Mouse (Mus musculus) MEL (cell line): Measurements from ENCODE around the gene Spop. TPM values are rescaled to one million over a fixed set of nuclear protein-coding genes. Genes with fewer than 3 reads are reported as not detected.
A peak's percentile ranks its signal among the peaks of the same experiment; 100 is the strongest.

Experiments used
- DNase-seq: peaks from one replicate; pipeline ENCODE4 v3.0.0; 2011; ENCODE audit warnings: low read depth, low spot score
- H3K27ac ChIP-seq: 2 replicates; pipeline ENCODE4 v1.5.1; 2012; ENCODE audit warnings: low read depth, mild to moderate bottlenecking, control low read depth, low read length, moderate library complexity; ENCODE audit not compliant: control insufficient read depth
- H3K27me3 ChIP-seq, 2 experiments: fragments of 150-350 bp in 1 of 2; sonication (generic) in 1 of 2; 2 replicates each; pipeline ENCODE4 v1.6.1; 2012; ENCODE audit warnings: low read length in 2 of 2, mild to moderate bottlenecking in 2 of 2, improper control_type of control experiment in 1 of 2, moderate library complexity in 1 of 2; ENCODE audit not compliant: insufficient read depth in 2 of 2, control insufficient read depth in 1 of 2
- H3K36me3 ChIP-seq, 2 experiments: 2 replicates each; pipeline ENCODE4 v1.6.1; 2012 to 2014; ENCODE audit warnings: low read length in 2 of 2, improper control_type of control experiment in 1 of 2, inconsistent platforms in 1 of 2, mild to moderate bottlenecking in 1 of 2; ENCODE audit not compliant: insufficient read depth in 2 of 2, control insufficient read depth in 1 of 2
- H3K4me1 ChIP-seq, 2 experiments: fragments of 150-350 bp in 1 of 2; sonication (generic) in 1 of 2; 2 replicates each; pipeline ENCODE4 v1.6.1; 2012; ENCODE audit warnings: low read length in 2 of 2, improper control_type of control experiment in 1 of 2, mild to moderate bottlenecking in 1 of 2; ENCODE audit not compliant: insufficient read depth in 2 of 2, control insufficient read depth in 1 of 2
- H3K4me3 ChIP-seq, 2 experiments: fragments of 150-350 bp in 1 of 2; sonication (generic) in 1 of 2; 2 replicates each; pipeline ENCODE4 v1.5.1; 2012; ENCODE audit warnings: low read depth in 2 of 2, low read length in 2 of 2, mild to moderate bottlenecking in 2 of 2, moderate library complexity in 2 of 2, control low read depth in 1 of 2, improper control_type of control experiment in 1 of 2; ENCODE audit not compliant: control insufficient read depth in 1 of 2, insufficient read depth in 1 of 2
- H3K79me2 ChIP-seq: 2 replicates; pipeline ENCODE4 v1.6.1; 2012; ENCODE audit warnings: mild to moderate bottlenecking, low read length, moderate library complexity; ENCODE audit not compliant: control insufficient read depth, poor library complexity, insufficient read depth
- H3K9ac ChIP-seq: 2 replicates; pipeline ENCODE4 v1.6.1; 2012; ENCODE audit warnings: low read depth, mild to moderate bottlenecking, control low read depth, low read length, moderate library complexity; ENCODE audit not compliant: control insufficient read depth, poor library complexity, severe bottlenecking
- H3K9me3 ChIP-seq: fragments of 150-350 bp; sonication (generic); replicated peaks from 2 replicates; pipeline ENCODE4 v1.6.1; 2012; ENCODE audit warnings: mild to moderate bottlenecking, low read length, improper control_type of control experiment, moderate library complexity; ENCODE audit not compliant: insufficient read depth
- BHLHE40 ChIP-seq: IDR thresholded peaks from 2 replicates; pipeline ENCODE4 v1.6.1; 2012; ENCODE audit warnings: low read depth, mild to moderate bottlenecking, inconsistent platforms, low read length, improper control_type of control experiment, borderline replicate concordance
- CHD1 ChIP-seq: IDR thresholded peaks from 2 replicates; pipeline ENCODE4 v1.6.1; 2012; ENCODE audit warnings: low read depth, mild to moderate bottlenecking, inconsistent platforms, low read length, improper control_type of control experiment
- CHD2 ChIP-seq: IDR thresholded peaks from 2 replicates; pipeline ENCODE4 v1.6.1; 2011; ENCODE audit warnings: low read length, improper control_type of control experiment
- CTCF ChIP-seq, 3 experiments: IDR thresholded peaks in 2 of 3; conservative IDR thresholded peaks in 1 of 3; 2 replicates each; pipeline ENCODE4 v1.5.1; 2011 to 2012; ENCODE audit warnings: low read length in 3 of 3, low read depth in 2 of 3, mild to moderate bottlenecking in 2 of 3, improper control_type of control experiment in 1 of 3, inconsistent platforms in 1 of 3, mixed read lengths in 1 of 3, moderate library complexity in 1 of 3; ENCODE audit not compliant: control insufficient read depth in 1 of 3, insufficient read depth in 1 of 3, poor library complexity in 1 of 3, severe bottlenecking in 1 of 3
- E2F4 ChIP-seq: IDR thresholded peaks from 2 replicates; pipeline ENCODE4 v1.6.1; 2011; ENCODE audit warnings: low read depth, low read length, improper control_type of control experiment, borderline replicate concordance
- ELF1 ChIP-seq: IDR thresholded peaks from 2 replicates; pipeline ENCODE4 v1.6.1; 2014; ENCODE audit warnings: low read depth, mild to moderate bottlenecking, inconsistent platforms, low read length, improper control_type of control experiment, moderate library complexity
- EP300 ChIP-seq, 2 experiments: IDR thresholded peaks; 2 replicates each; pipeline ENCODE4 v1.6.1; 2011; ENCODE audit warnings: improper control_type of control experiment in 2 of 2, low read length in 2 of 2, low read depth in 1 of 2, mild to moderate bottlenecking in 1 of 2
- GATA1 ChIP-seq: IDR thresholded peaks from 2 replicates; pipeline ENCODE4 v1.6.1; 2011; ENCODE audit warnings: low read depth, low read length, improper control_type of control experiment
- JUND ChIP-seq: IDR thresholded peaks from 2 replicates; pipeline ENCODE4 v1.6.1; 2011; ENCODE audit warnings: low read depth, mild to moderate bottlenecking, improper control_type of control experiment, low read length
- KAT2A ChIP-seq: conservative IDR thresholded peaks from 2 replicates; pipeline ENCODE4 v1.6.1; 2012; ENCODE audit warnings: low read depth, low read length, improper control_type of control experiment, inconsistent platforms
- MAFK ChIP-seq: IDR thresholded peaks from 2 replicates; pipeline ENCODE4 v1.6.1; 2011; ENCODE audit warnings: low read depth, mild to moderate bottlenecking, low read length, improper control_type of control experiment, borderline replicate concordance
- MAX ChIP-seq: IDR thresholded peaks from 2 replicates; pipeline ENCODE4 v1.6.1; 2011; ENCODE audit warnings: low read length, improper control_type of control experiment
- MAZ ChIP-seq: IDR thresholded peaks from 2 replicates; pipeline ENCODE4 v1.6.1; 2012; ENCODE audit warnings: low read depth, mild to moderate bottlenecking, inconsistent platforms, low read length, improper control_type of control experiment
- MEF2A ChIP-seq: IDR thresholded peaks from 2 replicates; pipeline ENCODE4 v1.6.1; 2014; ENCODE audit warnings: low read depth, mild to moderate bottlenecking, inconsistent platforms, low read length, improper control_type of control experiment; ENCODE audit not compliant: poor library complexity, insufficient replicate concordance, severe bottlenecking; ENCODE audit errors: extremely low read depth
- MXI1 ChIP-seq: IDR thresholded peaks from 2 replicates; pipeline ENCODE4 v1.6.1; 2011; ENCODE audit warnings: mild to moderate bottlenecking, low read depth, low read length, improper control_type of control experiment
- MYC ChIP-seq: IDR thresholded peaks from 2 replicates; pipeline ENCODE4 v1.6.1; 2011; ENCODE audit warnings: low read depth, mild to moderate bottlenecking, low read length, improper control_type of control experiment, moderate library complexity
- NELFE ChIP-seq: IDR thresholded peaks from 2 replicates; pipeline ENCODE4 v1.6.1; 2011; ENCODE audit warnings: low read depth, low read length, improper control_type of control experiment
- NRF1 ChIP-seq: IDR thresholded peaks from 2 replicates; pipeline ENCODE4 v1.6.1; 2014; ENCODE audit warnings: low read depth, mild to moderate bottlenecking, inconsistent platforms, low read length, improper control_type of control experiment, moderate library complexity; ENCODE audit not compliant: poor library complexity, insufficient read depth, severe bottlenecking
- POLR2A ChIP-seq, 2 experiments: IDR thresholded peaks; 2 replicates each; pipeline ENCODE4 v1.6.1; 2011 to 2012; ENCODE audit warnings: low read length in 2 of 2, mild to moderate bottlenecking in 2 of 2, control low read depth in 1 of 2, improper control_type of control experiment in 1 of 2, low read depth in 1 of 2, moderate library complexity in 1 of 2; ENCODE audit not compliant: control insufficient read depth in 1 of 2, insufficient read depth in 1 of 2, poor library complexity in 1 of 2
- POLR2AphosphoS2 ChIP-seq: IDR thresholded peaks from 2 replicates; pipeline ENCODE4 v1.6.1; 2011; ENCODE audit warnings: low read length, improper control_type of control experiment
- POLR2AphosphoS5 ChIP-seq: IDR thresholded peaks from 2 replicates; pipeline ENCODE4 v1.6.1; 2012; ENCODE audit warnings: low read depth, borderline replicate concordance, mild to moderate bottlenecking, inconsistent platforms, low read length, moderate library complexity, mixed read lengths
- RAD21 ChIP-seq: IDR thresholded peaks from 2 replicates; pipeline ENCODE4 v1.6.1; 2011; ENCODE audit warnings: mild to moderate bottlenecking, low read depth, low read length, improper control_type of control experiment
- RCOR1 ChIP-seq: IDR thresholded peaks from 2 replicates; pipeline ENCODE4 v1.6.1; 2012; ENCODE audit warnings: low read depth, mild to moderate bottlenecking, inconsistent platforms, low read length, improper control_type of control experiment
- SMC3 ChIP-seq: IDR thresholded peaks from 2 replicates; pipeline ENCODE4 v1.6.1; 2011; ENCODE audit warnings: low read depth, low read length, improper control_type of control experiment
- TAL1 ChIP-seq: IDR thresholded peaks from 2 replicates; pipeline ENCODE4 v1.6.1; 2012; ENCODE audit warnings: mild to moderate bottlenecking, inconsistent platforms, low read length, moderate library complexity, mixed read lengths
- TBP ChIP-seq: IDR thresholded peaks from 2 replicates; pipeline ENCODE4 v1.8.0; 2011; ENCODE audit warnings: low read depth, low read length, improper control_type of control experiment
- TCF12 ChIP-seq: IDR thresholded peaks from 2 replicates; pipeline ENCODE4 v1.6.1; 2014; ENCODE audit warnings: low read depth, mild to moderate bottlenecking, inconsistent platforms, low read length, improper control_type of control experiment, moderate library complexity
- UBTF ChIP-seq: IDR thresholded peaks from 2 replicates; pipeline ENCODE4 v1.6.1; 2012; ENCODE audit warnings: low read depth, mild to moderate bottlenecking, inconsistent platforms, low read length, improper control_type of control experiment, moderate library complexity, borderline replicate concordance; ENCODE audit not compliant: insufficient read depth
- USF1 ChIP-seq: IDR thresholded peaks from 2 replicates; pipeline ENCODE4 v1.6.1; 2014; ENCODE audit warnings: low read depth, mild to moderate bottlenecking, inconsistent platforms, low read length, improper control_type of control experiment, moderate library complexity
- USF2 ChIP-seq, 2 experiments: IDR thresholded peaks; 2 replicates each; pipeline ENCODE4 v1.6.1; 2011 to 2012; ENCODE audit warnings: improper control_type of control experiment in 2 of 2, low read length in 2 of 2, borderline replicate concordance in 1 of 2, inconsistent platforms in 1 of 2, low read depth in 1 of 2, mild to moderate bottlenecking in 1 of 2; ENCODE audit not compliant: insufficient read depth in 1 of 2
- ZC3H11A ChIP-seq: IDR thresholded peaks from 2 replicates; pipeline ENCODE4 v1.6.1; 2012; ENCODE audit warnings: low read depth, mild to moderate bottlenecking, inconsistent platforms, low read length, improper control_type of control experiment
- ZKSCAN1 ChIP-seq: IDR thresholded peaks from 2 replicates; pipeline ENCODE4 v1.6.1; 2012; ENCODE audit warnings: low read depth, mild to moderate bottlenecking, inconsistent platforms, low read length, improper control_type of control experiment, moderate library complexity
- ZMIZ1 ChIP-seq: IDR thresholded peaks from 2 replicates; pipeline ENCODE4 v1.6.1; 2012; ENCODE audit warnings: low read depth, mild to moderate bottlenecking, inconsistent platforms, low read length, improper control_type of control experiment, moderate library complexity
- ZNF384 ChIP-seq: IDR thresholded peaks from 2 replicates; pipeline ENCODE4 v1.6.1; 2012; ENCODE audit warnings: low read depth, mild to moderate bottlenecking, inconsistent platforms, low read length, improper control_type of control experiment
- polyA plus RNA-seq, 2 experiments: library from polyadenylated mRNA; stranded (reverse) in 1 of 2; unstranded in 1 of 2; fragments of >175 nt in 1 of 2; fragments of >200 nt in 1 of 2; gene quantifications; 2 replicates each; pipeline versions ENCODE4 v1.2.1 to v1.2.4; 2012; ENCODE audit warnings: low replicate concordance in 2 of 2, low read depth in 1 of 2; ENCODE audit not compliant: insufficient read length in 2 of 2, insufficient read depth in 1 of 2, missing spikeins in 1 of 2
- total RNA-seq: library from RNA; depleted of rRNA; stranded (reverse); fragments of 300-350 nt; gene quantifications from 2 replicates; pipeline ENCODE4 v1.2.3, GENCODE M21; 2012; rRNA removed

The Spop gene
- total RNA-seq (41.5 and 45.7 TPM in 2 replicates), polyA plus RNA-seq (10 to 100 TPM in 1 of 2 experiments, not detected in 1; 84.0 TPM)

- H3K27ac ChIP-seq = peak within 1 kb of the TSS; percentile 92
- peaks cover 18 to 19% of the 10 kb centered on the region in 2 experiments for H3K4me1 ChIP-seq
- no peaks in the 10 kb centered on the region for H3K9me3 ChIP-seq
- peak; percentile 97 for DNase-seq
- H3K36me3 ChIP-seq = peaks cover 3 to 29% of the 10 kb centered on the region in 2 experiments; a peak in 3 of 4 replicates
- H3K4me3 ChIP-seq = peak within 1 kb of the TSS; percentile 71 to 85
- H3K27me3 ChIP-seq = no peaks in the 10 kb centered on the region
- peaks cover 25% of the 10 kb centered on the region for H3K79me2 ChIP-seq
- H3K9ac ChIP-seq = peak within 1 kb of the TSS; percentile 74
- TF ChIP-seq TCF12 = peak; percentile 31; the same call in 1 of the 2 replicates
- TF ChIP-seq KAT2A = no peak
- TF ChIP-seq ZNF384 = no peak
- peak; percentile 79 for TF ChIP-seq BHLHE40
- TF ChIP-seq GATA1 = no peak
- no peak for TF ChIP-seq UBTF
- peak; percentile 93 for TF ChIP-seq E2F4
- TF ChIP-seq CTCF (IDR thresholded peaks at IDR 0.05 in 2 of 3, conservative IDR thresholded peaks at IDR 0.05 in 1 of 3; ENCODE audit: control insufficient read depth in 1 of 3, insufficient read depth in 1 of 3, low read depth in 2 of 3, low read length in 3 of 3, poor library complexity in 1 of 3, severe bottlenecking in 1 of 3) = no peak
- no peak for TF ChIP-seq RAD21
- TF ChIP-seq SMC3 = no peak
- 0 out of 2 replicates have a peak, but pooled peaks have one; percentile 4 for TF ChIP-seq USF1
- TF ChIP-seq ZMIZ1 = no peak
- TF ChIP-seq MAZ = 0 out of 2 replicates have a peak, but pooled peaks have one; percentile 20
- TF ChIP-seq MAX = peak; percentile 100
- TF ChIP-seq TAL1 = no peak
- no peak for TF ChIP-seq MAFK
- TF ChIP-seq JUND = no peak
- TF ChIP-seq CHD1 = no peak
- no peak for TF ChIP-seq TBP
- peak; percentile 42; the same call in 1 of the 2 replicates for TF ChIP-seq ELF1
- TF ChIP-seq CHD2 = no peak
- TF ChIP-seq EP300 (IDR thresholded peaks at IDR 0.05; ENCODE audit: low read depth in 1 of 2, low read length in 2 of 2) = peak in 1 of 2 experiments; percentile 25; a peak in 2 of 4 replicates
- TF ChIP-seq ZC3H11A = no peak
- TF ChIP-seq RCOR1 = 0 out of 2 replicates have a peak, but pooled peaks have one; percentile 5
- no peak for TF ChIP-seq MEF2A
- no peak for TF ChIP-seq ZKSCAN1
- TF ChIP-seq POLR2AphosphoS5 = peak; percentile 57; the same call in 1 of the 2 replicates
- no peak; the same call in 1 of the 2 replicates for TF ChIP-seq POLR2AphosphoS2
- TF ChIP-seq POLR2A (IDR thresholded peaks at IDR 0.05; ENCODE audit: control insufficient read depth in 1 of 2, insufficient read depth in 1 of 2, low read depth in 1 of 2, low read length in 2 of 2, poor library complexity in 1 of 2) = no peak; a peak in 3 of 4 replicates
- TF ChIP-seq MXI1 = no peak; the same call in none of the 2 replicates
- TF ChIP-seq NRF1 = peak; percentile 82
- no peak for TF ChIP-seq MYC
- TF ChIP-seq USF2 (IDR thresholded peaks at IDR 0.05; ENCODE audit: borderline replicate concordance in 1 of 2, insufficient read depth in 1 of 2, low read depth in 1 of 2, low read length in 2 of 2) = no peak
- no peak for TF ChIP-seq NELFE
These were observed at the start of gene Spop for GRCm38 (mm10) chr11:95413641-95414535. Gene Spop, plus strand, starts transcription at chr11:95414080.
